Mouse (Mus musculus) liver, embryonic 15.5 days (tissue): ENCODE data around the gene Sv2b. TPM values are rescaled to one million over a fixed set of nuclear protein-coding genes. Genes with fewer than 3 reads are reported as not detected.

ENCODE experiments used
- ATAC-seq: fragments of 200-750 bp; cut with Nextera tagmentation; 2 replicates; pipeline ENCODE4 v1.8.0; 2017; ENCODE audit warnings: moderate number of reproducible peaks, mild to moderate bottlenecking, moderate library complexity; ENCODE audit not compliant: insufficient read depth
- H3K27ac ChIP-seq: fragments of 300-500 bp; sonication (generic); replicated peaks from 2 replicates; pipeline ENCODE4 v1.5.1; 2015; ENCODE audit warnings: mild to moderate bottlenecking, inconsistent platforms
- H3K27me3 ChIP-seq: fragments of 300-500 bp; sonication (generic); 2 replicates; pipeline ENCODE4 v1.6.1; 2015; ENCODE audit warnings: mild to moderate bottlenecking, inconsistent platforms
- H3K36me3 ChIP-seq: fragments of 300-500 bp; sonication (generic); replicated peaks from 2 replicates; pipeline ENCODE4 v1.6.1; 2015; ENCODE audit warnings: moderate library complexity, mild to moderate bottlenecking, inconsistent platforms
- H3K4me1 ChIP-seq: fragments of 300-500 bp; sonication (generic); replicated peaks from 2 replicates; pipeline ENCODE4 v1.6.1; 2015; ENCODE audit warnings: inconsistent platforms
- H3K4me2 ChIP-seq: fragments of 300-500 bp; sonication (generic); 2 replicates; pipeline ENCODE4 v1.6.1; 2015; ENCODE audit warnings: moderate library complexity, mild to moderate bottlenecking, inconsistent platforms
- H3K4me3 ChIP-seq: fragments of 300-500 bp; sonication (generic); replicated peaks from 2 replicates; pipeline ENCODE4 v1.5.1; 2015; ENCODE audit warnings: mild to moderate bottlenecking, inconsistent platforms
- H3K9ac ChIP-seq: fragments of 300-500 bp; sonication (generic); 2 replicates; pipeline ENCODE4 v1.6.1; 2015; ENCODE audit warnings: moderate library complexity, mild to moderate bottlenecking, inconsistent platforms
- H3K9me3 ChIP-seq: fragments of 300-500 bp; sonication (generic); replicated peaks from 2 replicates; pipeline ENCODE4 v1.6.1; 2016; ENCODE audit warnings: inconsistent platforms
- WGBS: fragments of 180-500 bp; shearing (Covaris S2); methylation state at CpG from one replicate; pipeline ENCODE4 v1.1.7; 2015; ENCODE audit warnings: mixed read lengths; ENCODE audit not compliant: insufficient replicate concordance; 5-methylcytosine and 5-hydroxymethylcytosine counted together
- polyA plus RNA-seq: library from polyadenylated mRNA; unstranded; fragments of >200 nt; fragmentation: Nextera tagmentation; extraction: Ambion mirVana; gene quantifications from 2 replicates; pipeline ENCODE4 v1.2.1, GENCODE M21; 2015

Sv2b gene
- polyA plus RNA-seq, 1 experiment from 2014 or later: 0.02 TPM

DNA sequence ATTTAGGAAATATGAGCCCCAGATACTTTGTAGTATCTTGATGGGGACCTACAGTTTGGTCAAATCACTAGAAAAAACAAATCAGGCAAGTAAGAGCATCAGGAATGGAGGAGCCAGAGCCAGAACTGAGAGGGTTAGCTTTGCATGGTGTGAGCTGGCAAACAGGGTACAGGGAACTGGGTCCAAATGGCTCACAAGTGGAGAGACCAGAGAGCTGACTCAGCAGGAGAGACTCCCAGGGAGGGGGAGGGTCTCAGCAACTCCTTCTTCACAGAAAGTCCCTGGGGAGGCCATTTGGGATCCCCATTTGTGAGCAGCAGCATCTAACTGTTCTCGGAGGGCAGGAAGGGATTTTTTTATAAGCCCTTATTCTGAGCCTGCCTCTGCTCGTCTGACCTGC is 18.5 kb downstream of the Sv2b start:
- Histone ChIP-seq H3K27ac (no peak overlapping the region), H3K4me3 (no peak overlapping the region), H3K4me2 (no peak overlapping the region), H3K9ac (no peak overlapping the region), H3K36me3 (no peaks in the 10 kb centered on the region), H3K9me3 (no peaks in the 10 kb centered on the region), H3K4me1 (no peaks in the 10 kb centered on the region), H3K27me3 (no peaks in the 10 kb centered on the region)
- no peak for ATAC-seq
- 21% methylated on average over 2 of the region's 2 CpGs for WGBS

GRCm38 (mm10) chr7:75287237-75287636 is 21.8 kb downstream of the Sv2b start:
- WGBS: 66% methylated on average over 6 of the region's 6 CpGs
- Histone ChIP-seq H3K4me3 (no peak overlapping the region), H3K27me3 (no peaks in the 10 kb centered on the region), H3K9me3 (no peaks in the 10 kb centered on the region), H3K36me3 (no peaks in the 10 kb centered on the region), H3K4me2 (no peak overlapping the region), H3K9ac (no peak overlapping the region), H3K27ac (no peak overlapping the region), H3K4me1 (no peaks in the 10 kb centered on the region)
- no peak for ATAC-seq

- no peak for ATAC-seq
- 36% methylated on average over 3 of the region's 3 CpGs for WGBS
- no peak overlapping the region for H3K4me2 ChIP-seq
- no peaks in the 10 kb centered on the region for H3K36me3 ChIP-seq
- H3K4me1 ChIP-seq: no peaks in the 10 kb centered on the region
- no peaks in the 10 kb centered on the region for H3K9me3 ChIP-seq
- H3K27ac ChIP-seq: no peak overlapping the region
- H3K9ac ChIP-seq: no peak overlapping the region
- no peaks in the 10 kb centered on the region for H3K27me3 ChIP-seq
- H3K4me3 ChIP-seq: no peak overlapping the region
Observed at GRCm38 (mm10) chr7:75282951-75283350, 26.1 kb downstream of the Sv2b start.

DNA sequence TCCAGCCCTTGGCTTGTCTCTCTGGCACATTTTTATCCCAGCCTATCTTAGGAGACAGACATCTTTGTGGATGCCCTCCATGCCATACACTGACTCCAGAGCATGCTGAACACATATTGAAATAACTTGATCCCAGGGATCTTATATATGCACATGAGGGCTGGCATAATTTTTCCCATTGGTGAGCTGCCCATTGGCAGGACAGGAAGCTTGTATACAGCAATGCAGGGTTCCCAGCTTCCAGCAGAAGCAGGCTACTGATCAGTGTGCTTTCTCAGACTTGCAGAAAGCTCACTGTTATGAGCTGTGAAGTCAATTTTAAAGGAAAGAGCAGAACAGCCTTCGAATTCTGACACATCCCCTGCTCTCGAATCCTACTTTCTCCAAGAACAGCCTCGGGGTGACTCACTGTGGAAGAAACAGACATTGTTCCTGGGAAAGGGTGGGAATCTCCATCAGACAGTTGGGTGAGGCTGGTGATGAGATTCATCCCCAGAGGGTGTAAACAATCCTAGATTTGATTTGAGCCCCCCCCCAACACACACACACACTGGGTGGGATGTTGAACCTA is 26.9 kb downstream of the Sv2b start:
- no peaks in the 10 kb centered on the region for H3K36me3 ChIP-seq
- WGBS: 38% methylated on average over 3 of the region's 3 CpGs
- H3K27me3 ChIP-seq: no peaks in the 10 kb centered on the region
- no peak for ATAC-seq
- H3K4me2 ChIP-seq: no peak overlapping the region
- H3K27ac ChIP-seq: no peak overlapping the region
- H3K4me1 ChIP-seq: no peaks in the 10 kb centered on the region
- no peaks in the 10 kb centered on the region for H3K9me3 ChIP-seq
- H3K4me3 ChIP-seq: no peak overlapping the region
- no peak overlapping the region for H3K9ac ChIP-seq

DNA sequence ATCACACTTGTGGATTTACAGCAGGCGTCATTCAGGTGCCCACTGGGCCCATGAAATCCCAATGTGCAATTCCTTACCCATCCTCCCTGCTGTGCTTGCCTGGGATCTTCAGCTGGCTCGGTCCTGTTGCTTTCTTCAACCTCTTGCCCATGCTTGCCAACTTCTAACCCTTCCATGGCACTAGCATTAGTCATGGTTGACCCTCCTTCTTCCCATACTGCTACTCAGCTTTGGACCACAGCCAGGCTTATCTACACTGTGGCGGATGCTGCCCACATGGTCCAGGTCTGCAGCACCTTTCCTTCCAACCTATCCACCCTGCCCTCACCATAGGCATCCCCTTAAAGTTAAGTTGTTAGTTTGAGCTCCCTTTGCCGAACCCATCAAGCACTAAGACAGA is 28.0 kb downstream of the Sv2b start:
- Histone ChIP-seq H3K4me1 (no peaks in the 10 kb centered on the region), H3K9ac (no peak overlapping the region), H3K4me3 (no peak overlapping the region), H3K27me3 (no peaks in the 10 kb centered on the region), H3K27ac (no peak overlapping the region), H3K4me2 (no peak overlapping the region), H3K36me3 (no peaks in the 10 kb centered on the region), H3K9me3 (no peaks in the 10 kb centered on the region)
- ATAC-seq: no peak
- WGBS: 49% methylated on average over 4 of the region's 4 CpGs

- 25% methylated on average over 3 of the region's 3 CpGs for WGBS
- ATAC-seq: no peak
- no peak overlapping the region for H3K4me2 ChIP-seq
- H3K27me3 ChIP-seq: no peaks in the 10 kb centered on the region
- no peak overlapping the region for H3K27ac ChIP-seq
- no peaks in the 10 kb centered on the region for H3K36me3 ChIP-seq
- no peak overlapping the region for H3K4me3 ChIP-seq
- no peaks in the 10 kb centered on the region for H3K9me3 ChIP-seq
- no peak overlapping the region for H3K9ac ChIP-seq
- no peaks in the 10 kb centered on the region for H3K4me1 ChIP-seq
Observed at GRCm38 (mm10) chr7:75277847-75278246, 31.2 kb downstream of the Sv2b start.

- Histone ChIP-seq H3K9ac (no peak overlapping the region), H3K9me3 (no peaks in the 10 kb centered on the region), H3K36me3 (no peaks in the 10 kb centered on the region), H3K27ac (no peak overlapping the region), H3K27me3 (no peaks in the 10 kb centered on the region), H3K4me3 (no peak overlapping the region), H3K4me1 (no peaks in the 10 kb centered on the region), H3K4me2 (no peak overlapping the region)
- no peak for ATAC-seq
Observed at GRCm38 (mm10) chr7:75276739-75277138, 32.3 kb downstream of the Sv2b start.

- H3K4me1 ChIP-seq: no peaks in the 10 kb centered on the region
- H3K4me2 ChIP-seq: no peak overlapping the region
- ATAC-seq: no peak
- H3K27ac ChIP-seq: no peak overlapping the region
- no peak overlapping the region for H3K4me3 ChIP-seq
- H3K9ac ChIP-seq: no peak overlapping the region
- no peaks in the 10 kb centered on the region for H3K9me3 ChIP-seq
- H3K36me3 ChIP-seq: no peaks in the 10 kb centered on the region
- 35% methylated on average over 3 of the region's 3 CpGs for WGBS
- H3K27me3 ChIP-seq: no peaks in the 10 kb centered on the region
Observed at GRCm38 (mm10) chr7:75274518-75274917, 34.5 kb downstream of the Sv2b start.

DNA sequence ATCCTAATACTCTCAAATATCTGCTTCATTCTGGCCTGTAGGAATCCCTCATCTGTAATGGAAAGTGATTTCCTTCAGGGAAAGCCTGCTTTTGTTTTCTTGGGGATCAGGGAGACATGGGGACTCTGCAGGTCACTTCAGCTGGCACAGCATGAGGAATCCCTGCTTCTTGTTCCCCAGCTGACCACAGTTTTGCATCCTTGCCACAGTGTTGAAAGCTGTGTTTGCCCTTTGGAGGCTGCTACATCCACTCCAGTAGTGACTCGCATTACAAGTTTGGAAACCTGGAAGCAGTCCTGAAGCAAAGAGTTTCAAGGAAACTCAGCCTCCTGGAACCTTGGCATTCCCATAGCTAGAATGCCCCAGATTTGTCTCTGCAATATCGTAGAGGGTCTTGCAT is 35.4 kb downstream of the Sv2b start:
- Histone ChIP-seq H3K27me3 (no peaks in the 10 kb centered on the region), H3K9ac (no peak overlapping the region), H3K27ac (no peak overlapping the region), H3K4me1 (no peaks in the 10 kb centered on the region), H3K36me3 (no peaks in the 10 kb centered on the region), H3K9me3 (no peaks in the 10 kb centered on the region), H3K4me3 (no peak overlapping the region), H3K4me2 (no peak overlapping the region)
- WGBS: 57% methylated on average over 2 of the region's 2 CpGs
- no peak for ATAC-seq

DNA sequence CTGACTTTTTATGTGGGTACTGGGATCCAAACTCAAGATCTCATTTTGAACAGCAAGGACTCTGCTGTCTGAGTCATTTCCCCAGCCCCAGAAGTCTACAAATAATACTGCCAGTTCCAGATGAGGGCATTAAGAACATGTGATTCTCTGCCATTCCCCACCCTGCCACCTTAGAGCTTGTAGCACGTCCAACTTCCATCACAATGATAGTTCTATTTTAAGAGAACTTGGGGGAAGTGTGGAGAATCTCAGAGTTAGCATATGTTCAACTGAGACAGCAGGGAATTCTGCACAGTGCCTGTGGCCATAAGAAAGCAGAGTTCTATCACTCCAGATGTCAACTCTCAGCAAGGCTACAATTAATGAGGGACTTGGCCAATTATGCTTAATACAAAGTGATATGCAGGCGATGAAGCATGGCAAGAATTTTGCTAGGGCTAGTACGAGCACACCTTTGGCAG is 37.1 kb downstream of the Sv2b start:
- WGBS: 37% methylated on average over 3 of the region's 3 CpGs
- Histone ChIP-seq H3K4me1 (no peaks in the 10 kb centered on the region), H3K27me3 (no peaks in the 10 kb centered on the region), H3K27ac (no peak overlapping the region), H3K4me3 (no peak overlapping the region), H3K4me2 (no peak overlapping the region), H3K9ac (no peak overlapping the region), H3K36me3 (no peaks in the 10 kb centered on the region), H3K9me3 (no peaks in the 10 kb centered on the region)
- no peak for ATAC-seq

GRCm38 (mm10) chr7:75271306-75271705 is 37.8 kb downstream of the Sv2b start:
- no peaks in the 10 kb centered on the region for H3K9me3 ChIP-seq
- WGBS: 56% methylated on average over 3 of the region's 3 CpGs

GRCm38 (mm10) chr7:75267236-75267635 is 41.8 kb downstream of the Sv2b start:
- Histone ChIP-seq H3K4me1 (no peaks in the 10 kb centered on the region), H3K27ac (no peak overlapping the region), H3K4me2 (no peak overlapping the region), H3K9ac (no peak overlapping the region), H3K27me3 (no peaks in the 10 kb centered on the region), H3K36me3 (no peaks in the 10 kb centered on the region), H3K4me3 (no peak overlapping the region), H3K9me3 (no peaks in the 10 kb centered on the region)
- ATAC-seq: no peak
- 32% methylated on average over 4 of the region's 4 CpGs for WGBS

More at GRCm38 (mm10) chr7:75271306-75271705, 37.8 kb downstream of the Sv2b start:
- H3K27me3 ChIP-seq: no peaks in the 10 kb centered on the region
- no peak overlapping the region for H3K4me3 ChIP-seq
- H3K4me2 ChIP-seq: no peak overlapping the region
- no peak overlapping the region for H3K27ac ChIP-seq
- no peak overlapping the region for H3K9ac ChIP-seq
- H3K4me1 ChIP-seq: no peaks in the 10 kb centered on the region
- H3K36me3 ChIP-seq: no peaks in the 10 kb centered on the region
- no peak for ATAC-seq
